Mouse (Mus musculus) Patski (cell line): Measurements from ENCODE around the gene Dqx1. TPM values are rescaled to one million over a fixed set of nuclear protein-coding genes. Genes with fewer than 3 reads are reported as not detected.

Source experiments
- ATAC-seq: fragments of 100-300 bp; one replicate; pipeline ENCODE4 v1.8.0; 2021
- CTCF ChIA-PET: fragments of 350-600 bp; sonication (Branson Sonifier 250); formaldehyde crosslinking; loops from one replicate; lab custom pipeline; 2022; ENCODE audit warnings: inconsistent platforms; lab: Charles Lee
- POLR2A ChIA-PET: fragments of 350-600 bp; sonication (Branson Sonifier 250); formaldehyde crosslinking; loops from one replicate; lab custom pipeline; 2022; ENCODE audit warnings: antibody characterized with exemption, inconsistent platforms; lab: Charles Lee
- DNase-seq: peaks from one replicate; pipeline ENCODE4 v3.0.0-alpha.2; 2011; ENCODE audit warnings: low read depth, low spot score
- H3K27me3 ChIP-seq: fragments of 371-371 bp; one replicate; pipeline ENCODE4 v1.5.1; 2021
- CTCF ChIP-seq: fragments of 100-300 bp; IDR thresholded peaks from one replicate; pipeline ENCODE4 v1.5.1; 2021
- in situ Hi-C: fragments of 300-500 bp; cut with MboI; formaldehyde crosslinking; loops from 3 replicates; pipeline ENCODE4 v1.11.1; 2018; ENCODE audit warnings: low pct_unique_long_range_greater_than_20kb, mixed read lengths
- polyA plus RNA-seq: library from polyadenylated mRNA; unstranded; gene quantifications from one replicate; pipeline ENCODE4 v1.2.3, GENCODE M21; 2021

The Dqx1 gene
- polyA plus RNA-seq, 1 experiment from 2014 or later, result 0.51 TPM

GRCm38 (mm10) chr6:83020836-83021593 lies 36.6 kb upstream of the Dqx1 start:
- in situ Hi-C loops, result no loop called here
- DNase-seq (no peak), ATAC-seq (no peak)
- ChIA-PET CTCF (interaction anchor here (1.4 kb wide), 1 partner anchor 24 kb away, joined by 3 read pairs; no protein-coding TSS in a partner anchor), POLR2A (interaction anchor here (0.6 kb wide), 1 partner anchor 10 kb away, joined by 3 read pairs; no protein-coding TSS in a partner anchor)
- no peak for TF ChIP-seq CTCF
- H3K27me3 ChIP-seq, result no peaks in the 10 kb centered on the region

- ChIA-PET POLR2A (no interaction called here), CTCF (interaction anchor here (0.8 kb wide), 1 partner anchor 23 kb away, joined by 3 read pairs; no protein-coding TSS in a partner anchor)
- H3K27me3 ChIP-seq, result no peaks in the 10 kb centered on the region
- in situ Hi-C loops, result no loop called here
- DNase-seq, result no peak
- TF ChIP-seq CTCF, result no peak
- no peak for ATAC-seq
Measured at GRCm38 (mm10) chr6:83023008-83023407, 34.6 kb upstream of the Dqx1 start.

- in situ Hi-C loops, result no loop called here
- POLR2A ChIA-PET, result no interaction called here
Measured at GRCm38 (mm10) chr6:83023786-83024185, 33.9 kb upstream of the Dqx1 start.

GRCm38 (mm10) chr6:83024421-83024820 lies 33.2 kb upstream of the Dqx1 start:
- TF ChIP-seq CTCF, result no peak
- ChIA-PET CTCF (no interaction called here), POLR2A (no interaction called here)
- ATAC-seq (no peak), DNase-seq (no peak)
- in situ Hi-C loops, result no loop called here
- no peaks in the 10 kb centered on the region for H3K27me3 ChIP-seq

More at GRCm38 (mm10) chr6:83023786-83024185, 33.9 kb upstream of the Dqx1 start:
- no peaks in the 10 kb centered on the region for H3K27me3 ChIP-seq
- DNase-seq, result no peak
- CTCF ChIA-PET, result no interaction called here
- TF ChIP-seq CTCF, result no peak
- no peak for ATAC-seq

- no peak for TF ChIP-seq CTCF
- ChIA-PET POLR2A (no interaction called here), CTCF (no interaction called here)
- in situ Hi-C loops, result no loop called here
- no peaks in the 10 kb centered on the region for H3K27me3 ChIP-seq
- ATAC-seq, result no peak
- DNase-seq, result no peak
Measured at GRCm38 (mm10) chr6:83025221-83025620, 32.4 kb upstream of the Dqx1 start.

- ATAC-seq (no peak), DNase-seq (no peak)
- no peak for TF ChIP-seq CTCF
- in situ Hi-C loops, result no loop called here
- ChIA-PET CTCF (no interaction called here), POLR2A (no interaction called here)
- no peaks in the 10 kb centered on the region for H3K27me3 ChIP-seq
Measured at GRCm38 (mm10) chr6:83027293-83027692, 30.4 kb upstream of the Dqx1 start.

GRCm38 (mm10) chr6:83027706-83028105 lies 29.9 kb upstream of the Dqx1 start:
- POLR2A ChIA-PET, result no interaction called here
- CTCF ChIA-PET, result no interaction called here
- in situ Hi-C loops, result no loop called here
- ATAC-seq (peak; percentile 33), DNase-seq (no peak)
- H3K27me3 ChIP-seq, result no peaks in the 10 kb centered on the region
- TF ChIP-seq CTCF, result no peak

- ATAC-seq, result no peak
- H3K27me3 ChIP-seq, result no peaks in the 10 kb centered on the region
- no peak for DNase-seq
- CTCF ChIA-PET, result interaction anchor here (0.8 to 1.4 kb wide), 2 partner anchors 22 to 33 kb away, joined by 3 to 7 read pairs; no protein-coding TSS in a partner anchor
- POLR2A ChIA-PET, result no interaction called here
- in situ Hi-C loops, result no loop called here
- no peak for TF ChIP-seq CTCF
Measured at GRCm38 (mm10) chr6:83029777-83030176, 27.9 kb upstream of the Dqx1 start.

- in situ Hi-C loops, result no loop called here
- H3K27me3 ChIP-seq, result no peaks in the 10 kb centered on the region
- TF ChIP-seq CTCF, result no peak
- CTCF ChIA-PET, result interaction anchor here (2.6 kb wide), 1 partner anchor 34 kb away, joined by 10 read pairs; no protein-coding TSS in a partner anchor
- DNase-seq, result no peak
- POLR2A ChIA-PET, result interaction anchor here (0.9 kb wide), 1 partner anchor 8 kb away, joined by 3 read pairs; no protein-coding TSS in a partner anchor
- no peak for ATAC-seq
Measured at GRCm38 (mm10) chr6:83031111-83031510, 26.5 kb upstream of the Dqx1 start.

- no peak for ATAC-seq
- POLR2A ChIA-PET, result interaction anchor here (0.5 to 1.4 kb wide), 3 partner anchors 21 to 35 kb away, joined by 3 read pairs; no protein-coding TSS in a partner anchor
Measured at GRCm38 (mm10) chr6:83031921-83032590, 25.6 kb upstream of the Dqx1 start.

More at GRCm38 (mm10) chr6:83031921-83032590, 25.6 kb upstream of the Dqx1 start:
- no peaks in the 10 kb centered on the region for H3K27me3 ChIP-seq
- DNase-seq, result no peak
- no peak for TF ChIP-seq CTCF
- CTCF ChIA-PET, result interaction anchor here (0.6 to 2.6 kb wide), 4 partner anchors 22 to 69 kb away, joined by 3 to 10 read pairs (median 4); partner anchors contain the start of genes Ccdc142 and Gm42688
- in situ Hi-C loops, result no loop called here
